8 mouse cellular contexts compared by ENCODE assay signal in the genomic region with DNA sequence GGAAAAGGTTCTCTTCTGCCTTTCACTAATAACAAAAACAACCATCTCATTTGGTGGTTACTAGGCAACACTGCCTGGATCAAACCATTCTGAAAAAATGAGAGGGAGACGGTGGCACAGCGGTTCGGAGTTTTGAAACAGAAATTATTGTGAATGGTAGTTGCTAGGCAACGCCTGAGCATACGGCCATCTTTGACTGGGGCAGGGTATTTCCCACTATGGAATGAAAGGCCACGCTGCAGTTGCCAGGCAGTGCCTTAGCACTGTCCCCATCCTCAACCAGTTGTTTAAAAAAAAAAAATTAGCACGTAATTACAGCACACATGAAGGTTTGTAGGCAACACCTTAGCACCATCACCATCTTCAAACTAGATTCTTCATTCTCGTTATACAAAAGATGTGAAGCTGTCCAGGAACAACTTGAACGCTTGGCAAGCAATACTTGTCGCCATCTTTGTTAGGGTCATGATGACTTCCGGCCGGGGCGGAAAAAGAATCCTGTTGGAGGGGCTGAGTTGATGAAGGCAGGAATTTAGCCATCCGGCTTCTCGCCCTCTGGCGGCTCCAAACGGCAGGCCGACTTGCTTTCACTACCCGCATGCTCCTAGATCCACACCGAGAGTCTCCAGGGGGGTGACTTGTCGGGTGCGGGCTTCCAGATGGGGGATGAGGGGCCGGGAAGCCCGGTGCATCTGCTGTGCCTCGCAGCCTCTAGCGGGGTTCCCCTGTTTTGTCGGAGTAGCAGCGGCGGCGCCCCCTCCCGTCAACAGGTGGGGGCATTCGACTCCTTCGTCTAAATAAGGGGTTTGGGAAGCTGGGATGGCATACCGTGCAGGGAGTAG. TPM values are rescaled to one million over a fixed set of nuclear protein-coding genes. Genes with fewer than 3 reads are reported as not detected.
DNase-seq lines count a peak whose midpoint lies in the region; ATAC-seq lines count a peak whose summit lies in the region.

A gene (plus strand): TSS at position 487 of the 842 bp plus-strand sequence.

- peak within 1 kb of the TSS; percentile 71 for H3K4me2 ChIP-seq in intestine, embryonic 14.5 days (ENCODE audit: low read length)

- H3K36me3 ChIP-seq in intestine, embryonic 14.5 days (ENCODE audit: control insufficient read depth, insufficient read depth, low read length) = peaks cover 21% of the 10 kb centered on the region

- ATAC-seq in intestine, embryonic 14.5 days (replicated peaks; ENCODE audit: low FRiP score, low TSS enrichment, low read depth) = peak; percentile 44

- peaks cover 29% of the 10 kb centered on the region for H3K4me1 ChIP-seq in intestine, embryonic 14.5 days (replicated peaks; ENCODE audit: control insufficient read depth, insufficient read depth, low read length)

- 2% methylated on average over 34 of the region's 34 CpGs for WGBS in intestine, embryonic 14.5 days

- peak within 1 kb of the TSS; percentile 71 for H3K9ac ChIP-seq in intestine, embryonic 14.5 days (ENCODE audit: low read length)

- H3K9me3 ChIP-seq in intestine, embryonic 14.5 days (ENCODE audit: control insufficient read depth, low read length) = no peaks in the 10 kb centered on the region

- H3K27me3 ChIP-seq in intestine, embryonic 14.5 days (replicated peaks; ENCODE audit: control insufficient read depth, insufficient read depth, low read length) = no peaks in the 10 kb centered on the region

- peak within 1 kb of the TSS; percentile 74 for H3K27ac ChIP-seq in intestine, embryonic 14.5 days (ENCODE audit: low read depth)

- peak within 1 kb of the TSS; percentile 64 for H3K4me3 ChIP-seq in intestine, embryonic 14.5 days (ENCODE audit: low read depth, low read length)

- intact Hi-C loops in left cerebral cortex, postnatal 14 days (cut with DNase I) = no loop called here

- DNase-seq in adrenal gland, adult 18-20 months (ENCODE audit: low spot score in 2 of 2) = peak; percentile 79 to 80
- peak; percentile 95 for DNase-seq in embryo, embryonic 11 days
- DNase-seq in gastrocnemius, postnatal 25 days = peak; percentile 88
- peak; percentile 92 for DNase-seq in intestine, embryonic 14.5 days (ENCODE audit: low spot score)
- DNase-seq in left cerebral cortex, postnatal 14 days (ENCODE audit: low spot score in 2 of 2) = peak; percentile 93 to 96
- peak; percentile 95 for DNase-seq in mesoderm, embryonic 11.5 days (ENCODE audit: low read depth, low spot score)
- peak; percentile 89 to 91 for DNase-seq in right cerebral cortex, postnatal 36 days (ENCODE audit: low spot score in 2 of 2)
- DNase-seq in yolk sac, embryonic 10.5 days (ENCODE audit: low spot score) = peak; percentile 91

RNA-seq across cellular contexts. Expression of the gene that starts here (rescaled TPM):
- 10 to 100 TPM; 24.1 to 28.3 TPM for total RNA-seq in adrenal gland, adult 18-20 months (2021)
- 10 to 100 TPM; 16.1 to 17.3 TPM for total RNA-seq in gastrocnemius, postnatal 25 days (2021)
- polyA plus RNA-seq in intestine, embryonic 14.5 days (2014; fragmentation: Nextera tagmentation; extraction: Ambion mirVana) = 17.8 and 19.7 TPM in 2 replicates
- total RNA-seq in left cerebral cortex, postnatal 14 days (2021) = 10 to 100 TPM; 20.4 to 22.9 TPM

Comparison
In these comparisons a context has a peak if more than half of its experiments do, and no peak if none do; other contexts are left out.
1. Peak in every context shown above with its lines: DNase-seq, ATAC-seq, H3K4me3 ChIP-seq and H3K27ac ChIP-seq.